Mouse (Mus musculus) CH12.LX (cell line): ENCODE data around the gene Vmn1r90. TPM values are rescaled to one million over a fixed set of nuclear protein-coding genes. Genes with fewer than 3 reads are reported as not detected.

Experiments
- DNase-seq: peaks from one replicate; pipeline ENCODE4 v3.0.0-alpha.2; 2013; ENCODE audit errors: extremely low read depth
- H3K27ac ChIP-seq: 2 replicates; pipeline ENCODE4 v1.5.1; 2012; ENCODE audit warnings: low read depth, mild to moderate bottlenecking, control low read depth, moderate library complexity; ENCODE audit not compliant: insufficient read depth
- H3K27me3 ChIP-seq: replicated peaks from 2 replicates; pipeline ENCODE3; 2012; ENCODE audit warnings: inconsistent platforms
- H3K36me3 ChIP-seq, 2 experiments: replicated peaks in 1 of 2; 2 replicates each; pipeline versions ENCODE3 to v1.6.1; 2012; ENCODE audit warnings: inconsistent platforms in 1 of 2, low read length in 1 of 2, mild to moderate bottlenecking in 1 of 2, mixed read lengths in 1 of 2, moderate library complexity in 1 of 2; ENCODE audit not compliant: control insufficient read depth in 1 of 2, insufficient read depth in 1 of 2
- H3K4me1 ChIP-seq, 2 experiments: 2 replicates each; pipeline ENCODE4 v1.6.1; 2012; ENCODE audit warnings: inconsistent platforms in 1 of 2, moderate library complexity in 1 of 2; ENCODE audit not compliant: insufficient read depth in 2 of 2, control insufficient read depth in 1 of 2
- H3K4me2 ChIP-seq: 2 replicates; pipeline ENCODE4 v1.6.1; 2012; ENCODE audit warnings: low read depth, mild to moderate bottlenecking, control low read depth; ENCODE audit not compliant: poor library complexity, insufficient read depth, severe bottlenecking
- H3K4me3 ChIP-seq, 3 experiments: fragments of 150-350 bp in 1 of 3; sonication (generic) in 1 of 3; replicated peaks in 1 of 3; 2 replicates each; pipeline versions ENCODE3 to v1.5.1; 2011 to 2012; ENCODE audit warnings: low read depth in 2 of 3, low read length in 2 of 3, mild to moderate bottlenecking in 2 of 3, moderate library complexity in 2 of 3, control low read depth in 1 of 3, improper control_type of control experiment in 1 of 3, inconsistent platforms in 1 of 3, mixed read lengths in 1 of 3; ENCODE audit not compliant: poor library complexity in 1 of 3
- H3K79me2 ChIP-seq: replicated peaks from 2 replicates; pipeline ENCODE4 v1.6.1; 2012; ENCODE audit warnings: mild to moderate bottlenecking, moderate library complexity; ENCODE audit not compliant: control insufficient read depth, poor library complexity, insufficient read depth, severe bottlenecking; ENCODE audit errors: extremely low read depth
- H3K9ac ChIP-seq: 2 replicates; pipeline ENCODE4 v1.6.1; 2012; ENCODE audit warnings: low read depth, mild to moderate bottlenecking, control low read depth, moderate library complexity; ENCODE audit not compliant: insufficient read depth
- H3K9me3 ChIP-seq: replicated peaks from 2 replicates; pipeline ENCODE3; 2012; ENCODE audit warnings: low read length, inconsistent platforms, mixed read lengths
- CTCF ChIP-seq, 2 experiments: IDR thresholded peaks in 1 of 2; conservative IDR thresholded peaks in 1 of 2; 2 replicates each; pipeline ENCODE4 v1.5.1; 2011 to 2012; ENCODE audit warnings: low read depth in 2 of 2, low read length in 2 of 2, improper control_type of control experiment in 1 of 2, inconsistent platforms in 1 of 2, mild to moderate bottlenecking in 1 of 2, moderate library complexity in 1 of 2
- E2F4 ChIP-seq: IDR thresholded peaks from 2 replicates; pipeline ENCODE4 v1.6.1; 2011; ENCODE audit warnings: low read depth, low read length, improper control_type of control experiment; ENCODE audit not compliant: insufficient replicate concordance
- KAT2A ChIP-seq: IDR thresholded peaks from 2 replicates; pipeline ENCODE4 v1.6.1; 2012; ENCODE audit warnings: low read length, improper control_type of control experiment, inconsistent platforms; ENCODE audit not compliant: insufficient replicate concordance
- NELFE ChIP-seq: IDR thresholded peaks from 2 replicates; pipeline ENCODE4 v1.6.1; 2011; ENCODE audit warnings: low read depth, low read length, improper control_type of control experiment
- USF1 ChIP-seq: IDR thresholded peaks from 2 replicates; pipeline ENCODE4 v1.6.1; 2014; ENCODE audit warnings: low read depth, mild to moderate bottlenecking, inconsistent platforms, low read length, improper control_type of control experiment
- ZKSCAN1 ChIP-seq: IDR thresholded peaks from 2 replicates; pipeline ENCODE4 v1.6.1; 2012; ENCODE audit warnings: low read depth, inconsistent platforms, low read length, improper control_type of control experiment, borderline replicate concordance
- dilution Hi-C: fragments of 300-500 bp; cut with MboI; formaldehyde crosslinking; loops from 2 replicates; pipeline ENCODE4 v1.14.3; 2020; ENCODE audit warnings: low sequenced_read_pairs; ENCODE audit not compliant: extremely low pct_unique_long_range_greater_than_20kb, extremely low pct_ligation_motif_present
- in situ Hi-C: fragments of 300-500 bp; cut with MboI; formaldehyde crosslinking; loops from 3 replicates; pipeline ENCODE4 v1.14.3; 2019; ENCODE audit warnings: low sequenced_read_pairs, low pct_ligation_motif_present, low pct_unique_long_range_greater_than_20kb, mixed read lengths
- polyA plus RNA-seq: library from polyadenylated mRNA; unstranded; fragments of >175 nt; gene quantifications from 2 replicates; pipeline ENCODE4 v1.2.1, GENCODE M21; 2012; ENCODE audit warnings: low read depth; ENCODE audit not compliant: insufficient read length
- total RNA-seq, 2 experiments: library from RNA; depleted of rRNA; stranded (reverse); fragments of 300-350 nt in 1 of 2; fragments of >200 nt in 1 of 2; gene quantifications; 2 replicates each; pipeline ENCODE4 v1.2.3; 2012 to 2014

Gene Vmn1r90
- total and polyA plus RNA-seq, 3 experiments: not detected

- H3K36me3 ChIP-seq: no peaks in the 10 kb centered on the region
- no peak overlapping the region for H3K4me3 ChIP-seq
- H3K79me2 ChIP-seq: no peaks in the 10 kb centered on the region
- no peaks in the 10 kb centered on the region for H3K27me3 ChIP-seq
- in situ Hi-C loops: no loop called here
- peaks cover 37% of the 10 kb centered on the region for H3K9me3 ChIP-seq
- no peak for TF ChIP-seq USF1
- no peak for TF ChIP-seq ZKSCAN1
- no peak for TF ChIP-seq CTCF (conservative IDR thresholded peaks at IDR 0.05 in 1 of 2, IDR thresholded peaks at IDR 0.05 in 1 of 2; ENCODE audit: low read depth in 2 of 2, low read length in 2 of 2)
- no peak for TF ChIP-seq NELFE
- no peak for TF ChIP-seq KAT2A
- TF ChIP-seq E2F4: no peak
- dilution Hi-C loops: no loop called here
- no peaks in the 10 kb centered on the region for H3K4me1 ChIP-seq
- DNase-seq: no peak
- H3K27ac ChIP-seq: no peak overlapping the region
- H3K4me2 ChIP-seq: no peak overlapping the region
- H3K9ac ChIP-seq: no peak overlapping the region
Observed at GRCm38 (mm10) chr7:14518301-14518700, 45.0 kb downstream of the Vmn1r90 start.

Other genes with a start within 250 kb of the Vmn1r90 start
- not detected in 2 replicates for gene Obox8, start 229.9 kb downstream of the Vmn1r90 start, total RNA-seq (2012; rRNA removed)
- gene Obox8, start 229.9 kb downstream of the Vmn1r90 start, total RNA-seq (2014; rRNA removed): not detected in 2 replicates
- not detected in 2 replicates for gene Obox8, start 229.9 kb downstream of the Vmn1r90 start, polyA plus RNA-seq
- gene Sult2a8, start 116.7 kb downstream of the Vmn1r90 start, total RNA-seq (2012; rRNA removed): not detected in 2 replicates
- not detected in 2 replicates for gene Sult2a8, start 116.7 kb downstream of the Vmn1r90 start, total RNA-seq (2014; rRNA removed)
- not detected in 2 replicates for gene Sult2a8, start 116.7 kb downstream of the Vmn1r90 start, polyA plus RNA-seq
- not detected in 2 replicates for gene Sult2a7, start 69.3 kb downstream of the Vmn1r90 start, total RNA-seq (2012; rRNA removed)
- not detected in 2 replicates for gene Sult2a7, start 69.3 kb downstream of the Vmn1r90 start, total RNA-seq (2014; rRNA removed)
- gene Sult2a7, start 69.3 kb downstream of the Vmn1r90 start, polyA plus RNA-seq: not detected in 2 replicates
- gene Obox7, start 96.0 kb upstream of the Vmn1r90 start, total RNA-seq (2012; rRNA removed): not detected in 2 replicates
- not detected in 2 replicates for gene Obox7, start 96.0 kb upstream of the Vmn1r90 start, total RNA-seq (2014; rRNA removed)
- not detected in 2 replicates for gene Obox7, start 96.0 kb upstream of the Vmn1r90 start, polyA plus RNA-seq